Mouse (Mus musculus): Measurements from ENCODE around the gene Cmtm4. TPM values are rescaled to one million over a fixed set of nuclear protein-coding genes. Genes with fewer than 3 reads are reported as not detected.

The Cmtm4 gene
- polyA plus RNA-seq, 1 experiment from 2014 or later = 5.6 TPM

DNA sequence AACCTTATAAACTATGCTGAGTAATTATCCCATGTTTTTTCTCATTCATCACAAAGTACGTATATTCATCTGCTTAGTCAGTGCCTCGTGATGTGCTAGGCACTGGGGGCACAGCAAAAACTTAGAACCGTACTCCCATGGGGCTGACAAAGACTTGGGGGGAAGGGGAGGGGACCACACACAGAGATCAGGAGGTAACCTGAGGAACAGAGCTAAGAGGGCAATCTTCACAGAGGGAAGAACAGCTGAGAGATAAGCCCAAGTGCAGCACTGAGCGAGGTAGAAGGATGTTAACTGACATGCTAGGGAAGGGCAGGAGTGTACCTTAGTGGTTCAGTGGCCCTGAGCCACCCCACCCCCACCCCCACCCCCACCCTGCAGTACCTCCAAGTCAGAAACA lies 8.9 kb downstream of the Cmtm4 start:
- no peak overlapping the region for H3K27ac ChIP-seq (ENCODE audit: low read depth, low read length)
- H3K4me1 ChIP-seq (ENCODE audit: control insufficient read depth, insufficient read depth, low read length) = peaks cover 19% of the 10 kb centered on the region
- no peak overlapping the region for H3K9ac ChIP-seq (ENCODE audit: low read depth, low read length)
- ATAC-seq (ENCODE audit: low FRiP score, low TSS enrichment) = no peak
- WGBS = 23% methylated on average over 4 of the region's 4 CpGs
- H3K36me3 ChIP-seq (ENCODE audit: control insufficient read depth, insufficient read depth, low read length) = no peaks in the 10 kb centered on the region
- H3K9me3 ChIP-seq (ENCODE audit: control insufficient read depth, low read length) = no peaks in the 10 kb centered on the region
- no peak overlapping the region for H3K4me3 ChIP-seq (ENCODE audit: low read length)
- H3K4me2 ChIP-seq (replicated peaks; ENCODE audit: low read depth, low read length) = no peak overlapping the region
- H3K27me3 ChIP-seq (ENCODE audit: control insufficient read depth, insufficient read depth, low read length) = no peaks in the 10 kb centered on the region

GRCm38 (mm10) chr8:104383977-104384376 lies 11.6 kb downstream of the Cmtm4 start:
- peaks cover 19% of the 10 kb centered on the region for H3K4me1 ChIP-seq (ENCODE audit: control insufficient read depth, insufficient read depth, low read length)
- peak overlapping the region; percentile 30; the same call in 1 of the 2 replicates for H3K27ac ChIP-seq (ENCODE audit: low read depth, low read length)
- no peak overlapping the region for H3K4me2 ChIP-seq (replicated peaks; ENCODE audit: low read depth, low read length)
- H3K4me3 ChIP-seq (ENCODE audit: low read length) = no peak overlapping the region
- no peaks in the 10 kb centered on the region for H3K36me3 ChIP-seq (ENCODE audit: control insufficient read depth, insufficient read depth, low read length)
- H3K27me3 ChIP-seq (ENCODE audit: control insufficient read depth, insufficient read depth, low read length) = no peaks in the 10 kb centered on the region
- 56% methylated on average over 3 of the region's 3 CpGs for WGBS
- no peak overlapping the region for H3K9ac ChIP-seq (ENCODE audit: low read depth, low read length)
- no peaks in the 10 kb centered on the region for H3K9me3 ChIP-seq (ENCODE audit: control insufficient read depth, low read length)
- ATAC-seq (ENCODE audit: low FRiP score, low TSS enrichment) = peak; percentile 55

- no peak for ATAC-seq (ENCODE audit: low FRiP score, low TSS enrichment)
- WGBS = 65% methylated on average over 2 of the region's 2 CpGs
- Histone ChIP-seq H3K4me3 (ENCODE audit: low read length) (no peak overlapping the region), H3K36me3 (ENCODE audit: control insufficient read depth, insufficient read depth, low read length) (no peaks in the 10 kb centered on the region), H3K27me3 (ENCODE audit: control insufficient read depth, insufficient read depth, low read length) (no peaks in the 10 kb centered on the region), H3K4me2 (replicated peaks; ENCODE audit: low read depth, low read length) (no peak overlapping the region), H3K27ac (ENCODE audit: low read depth, low read length) (0 out of 2 replicates have a peak overlapping the region, but pooled peaks have one; percentile 30), H3K9me3 (ENCODE audit: control insufficient read depth, low read length) (no peaks in the 10 kb centered on the region), H3K4me1 (ENCODE audit: control insufficient read depth, insufficient read depth, low read length) (peaks cover 19% of the 10 kb centered on the region), H3K9ac (ENCODE audit: low read depth, low read length) (no peak overlapping the region)
Measured at GRCm38 (mm10) chr8:104383296-104383695, 12.3 kb downstream of the Cmtm4 start.

DNA sequence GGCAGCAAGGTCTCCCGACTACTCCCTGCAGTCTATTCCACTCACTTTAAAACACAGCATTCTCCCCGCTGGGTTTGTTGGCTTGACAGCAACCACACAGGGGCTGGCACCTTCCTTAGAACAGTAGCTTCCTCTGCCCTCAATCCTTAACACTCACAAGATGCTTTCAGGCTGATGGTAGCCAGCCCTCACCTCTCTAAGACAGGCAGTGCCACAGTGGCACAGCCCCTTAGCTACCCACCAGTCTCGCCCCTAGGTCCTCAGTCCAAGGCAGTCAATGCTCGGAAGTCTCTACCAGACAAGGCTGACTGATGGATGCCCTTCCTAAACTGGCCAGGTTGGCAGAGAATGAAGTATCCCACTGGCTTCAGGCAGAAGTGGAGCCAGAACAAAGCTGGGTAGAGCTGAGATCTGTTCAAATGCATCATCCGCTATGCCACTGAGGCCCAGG lies 14.6 kb downstream of the Cmtm4 start:
- Histone ChIP-seq H3K36me3 (ENCODE audit: control insufficient read depth, insufficient read depth, low read length) (no peaks in the 10 kb centered on the region), H3K27ac (ENCODE audit: low read depth, low read length) (no peak overlapping the region), H3K4me1 (ENCODE audit: control insufficient read depth, insufficient read depth, low read length) (peaks cover 8% of the 10 kb centered on the region; the same call in 1 of the 2 replicates), H3K27me3 (ENCODE audit: control insufficient read depth, insufficient read depth, low read length) (no peaks in the 10 kb centered on the region), H3K9me3 (ENCODE audit: control insufficient read depth, low read length) (no peaks in the 10 kb centered on the region), H3K4me2 (replicated peaks; ENCODE audit: low read depth, low read length) (no peak overlapping the region), H3K9ac (ENCODE audit: low read depth, low read length) (no peak overlapping the region), H3K4me3 (ENCODE audit: low read length) (no peak overlapping the region)
- ATAC-seq (ENCODE audit: low FRiP score, low TSS enrichment) = no peak
- 81% methylated on average over 5 of the region's 5 CpGs for WGBS

- Histone ChIP-seq H3K9ac (ENCODE audit: low read depth, low read length) (no peak overlapping the region), H3K36me3 (ENCODE audit: control insufficient read depth, insufficient read depth, low read length) (no peaks in the 10 kb centered on the region), H3K4me3 (ENCODE audit: low read length) (no peak overlapping the region), H3K9me3 (ENCODE audit: control insufficient read depth, low read length) (no peaks in the 10 kb centered on the region), H3K27me3 (ENCODE audit: control insufficient read depth, insufficient read depth, low read length) (no peaks in the 10 kb centered on the region), H3K27ac (ENCODE audit: low read depth, low read length) (no peak overlapping the region), H3K4me1 (ENCODE audit: control insufficient read depth, insufficient read depth, low read length) (peaks cover 14% of the 10 kb centered on the region), H3K4me2 (replicated peaks; ENCODE audit: low read depth, low read length) (no peak overlapping the region)
- no peak for ATAC-seq (ENCODE audit: low FRiP score, low TSS enrichment)
- WGBS = 85% methylated on average over 7 of the region's 7 CpGs
Measured at GRCm38 (mm10) chr8:104380269-104380668, 15.3 kb downstream of the Cmtm4 start.

DNA sequence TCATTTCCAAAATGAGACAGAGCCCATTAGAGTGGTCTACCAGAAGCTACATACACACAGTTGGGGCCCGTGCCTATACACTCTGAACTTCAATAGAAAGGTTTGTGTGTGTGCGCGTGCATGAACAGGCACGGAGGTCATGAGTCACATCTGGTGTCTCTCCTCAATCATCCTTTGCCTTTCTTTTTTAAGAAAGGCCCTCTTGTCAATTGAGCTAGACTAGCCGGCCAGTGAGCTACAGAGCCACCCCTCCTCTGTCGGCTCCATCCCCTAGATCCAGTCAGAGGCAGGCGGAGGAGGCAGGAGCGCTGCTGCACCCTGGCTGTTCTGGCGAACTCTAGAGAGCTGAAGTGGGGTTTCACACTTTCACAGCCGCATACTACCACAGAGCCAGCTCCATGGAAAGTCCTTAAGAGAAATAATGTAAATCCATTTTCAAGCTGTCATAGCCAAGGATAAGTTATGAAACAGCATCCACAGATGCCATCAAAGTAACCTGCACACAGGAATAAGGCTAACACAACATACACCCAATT lies 16.2 kb downstream of the Cmtm4 start:
- H3K4me3 ChIP-seq (ENCODE audit: low read length) = no peak overlapping the region
- ATAC-seq (ENCODE audit: low FRiP score, low TSS enrichment) = no peak

GRCm38 (mm10) chr8:104376669-104377068 lies 18.9 kb downstream of the Cmtm4 start:
- Histone ChIP-seq H3K27ac (ENCODE audit: low read depth, low read length) (no peak overlapping the region), H3K36me3 (ENCODE audit: control insufficient read depth, insufficient read depth, low read length) (no peaks in the 10 kb centered on the region), H3K9ac (ENCODE audit: low read depth, low read length) (no peak overlapping the region), H3K9me3 (ENCODE audit: control insufficient read depth, low read length) (no peaks in the 10 kb centered on the region), H3K4me1 (ENCODE audit: control insufficient read depth, insufficient read depth, low read length) (peaks cover 20% of the 10 kb centered on the region), H3K27me3 (ENCODE audit: control insufficient read depth, insufficient read depth, low read length) (no peaks in the 10 kb centered on the region), H3K4me2 (replicated peaks; ENCODE audit: low read depth, low read length) (no peak overlapping the region), H3K4me3 (ENCODE audit: low read length) (no peak overlapping the region)
- no peak for ATAC-seq (ENCODE audit: low FRiP score, low TSS enrichment)
- WGBS = 72% methylated on average over 11 of the region's 11 CpGs

More for the DNA sequence above, 16.2 kb downstream of the Cmtm4 start:
- no peak overlapping the region for H3K4me2 ChIP-seq (replicated peaks; ENCODE audit: low read depth, low read length)
- no peaks in the 10 kb centered on the region for H3K27me3 ChIP-seq (ENCODE audit: control insufficient read depth, insufficient read depth, low read length)
- H3K4me1 ChIP-seq (ENCODE audit: control insufficient read depth, insufficient read depth, low read length) = peaks cover 21% of the 10 kb centered on the region
- 65% methylated on average over 10 of the region's 10 CpGs for WGBS
- no peak overlapping the region for H3K9ac ChIP-seq (ENCODE audit: low read depth, low read length)
- H3K9me3 ChIP-seq (ENCODE audit: control insufficient read depth, low read length) = no peaks in the 10 kb centered on the region
- no peak overlapping the region for H3K27ac ChIP-seq (ENCODE audit: low read depth, low read length)
- no peaks in the 10 kb centered on the region for H3K36me3 ChIP-seq (ENCODE audit: control insufficient read depth, insufficient read depth, low read length)

- peak overlapping the region; percentile 90 for H3K27ac ChIP-seq (ENCODE audit: low read depth, low read length)
- H3K4me3 ChIP-seq (ENCODE audit: low read length) = no peak overlapping the region
- H3K9me3 ChIP-seq (ENCODE audit: control insufficient read depth, low read length) = no peaks in the 10 kb centered on the region
- WGBS = 64% methylated on average over 5 of the region's 5 CpGs
- H3K4me1 ChIP-seq (ENCODE audit: control insufficient read depth, insufficient read depth, low read length) = peaks cover 20% of the 10 kb centered on the region
- no peaks in the 10 kb centered on the region for H3K36me3 ChIP-seq (ENCODE audit: control insufficient read depth, insufficient read depth, low read length)
- no peak overlapping the region for H3K4me2 ChIP-seq (replicated peaks; ENCODE audit: low read depth, low read length)
- no peak for ATAC-seq (ENCODE audit: low FRiP score, low TSS enrichment)
- H3K9ac ChIP-seq (ENCODE audit: low read depth, low read length) = no peak overlapping the region
- no peaks in the 10 kb centered on the region for H3K27me3 ChIP-seq (ENCODE audit: control insufficient read depth, insufficient read depth, low read length)
Measured at GRCm38 (mm10) chr8:104375959-104376358, 19.6 kb downstream of the Cmtm4 start.

- Histone ChIP-seq H3K4me3 (ENCODE audit: low read length) (no peak overlapping the region), H3K4me1 (ENCODE audit: control insufficient read depth, insufficient read depth, low read length) (peaks cover 25% of the 10 kb centered on the region), H3K27me3 (ENCODE audit: control insufficient read depth, insufficient read depth, low read length) (no peaks in the 10 kb centered on the region), H3K4me2 (replicated peaks; ENCODE audit: low read depth, low read length) (no peak overlapping the region), H3K27ac (ENCODE audit: low read depth, low read length) (peak overlapping the region; percentile 90), H3K9me3 (ENCODE audit: control insufficient read depth, low read length) (no peaks in the 10 kb centered on the region), H3K36me3 (ENCODE audit: control insufficient read depth, insufficient read depth, low read length) (no peaks in the 10 kb centered on the region), H3K9ac (ENCODE audit: low read depth, low read length) (no peak overlapping the region)
- ATAC-seq (ENCODE audit: low FRiP score, low TSS enrichment) = peak; percentile 86
- WGBS = 23% methylated on average over 14 of the region's 14 CpGs
Measured at GRCm38 (mm10) chr8:104374864-104375846, 20.5 kb downstream of the Cmtm4 start.
